Comparison of ENCODE assay signal across 10 mouse cellular contexts in the genomic region with DNA sequence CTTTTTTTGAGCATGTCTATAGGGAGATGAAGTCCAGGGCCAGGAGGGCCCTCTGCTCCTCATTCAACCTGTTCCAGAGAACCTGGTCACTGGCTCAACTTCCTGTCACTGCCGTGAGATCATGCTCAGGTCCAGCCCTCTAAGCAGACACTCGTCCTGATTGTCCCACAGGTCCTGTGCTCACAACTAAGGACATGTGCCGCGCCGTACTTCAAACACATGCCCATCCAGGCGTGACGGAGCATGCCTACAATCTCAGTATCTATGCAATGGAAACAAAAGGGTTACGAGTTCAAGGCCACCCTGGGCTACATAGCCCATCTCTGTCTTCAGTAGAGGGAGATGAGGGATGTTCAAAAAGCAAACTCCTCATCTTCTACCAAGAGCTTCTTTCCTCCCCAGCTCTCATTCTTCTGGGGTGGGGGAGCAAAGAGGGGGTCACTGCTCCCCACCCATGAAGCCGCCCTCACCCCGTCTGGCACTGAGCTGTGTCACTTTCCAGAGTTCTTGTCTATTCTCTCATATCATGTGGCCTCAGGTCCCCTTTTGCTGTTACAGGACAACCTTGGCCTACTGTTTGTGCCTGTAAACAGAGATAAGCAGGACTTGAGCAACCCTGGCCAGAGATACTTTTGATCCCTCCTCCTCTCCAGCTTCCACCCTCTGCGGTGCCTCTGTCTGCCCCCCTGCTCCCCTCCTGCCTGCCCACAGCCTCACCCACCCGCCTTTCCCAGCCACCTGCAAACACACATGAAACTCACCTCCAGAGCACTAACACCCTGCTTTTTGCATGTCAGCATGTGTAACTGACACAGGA.
DNase-seq lines count a peak whose midpoint lies in the region; ATAC-seq lines count a peak whose summit lies in the region.
"Had no signal": no experiment of that assay in that cellular context is flagged by ENCODE, and none has a peak within 500 bp of the region (broad histone marks: within the 10 kb centered on the region; RNA-seq: fewer than 3 reads in every experiment).

No protein-coding gene starts in this region.

- peak overlapping the region; percentile 45 for H3K27ac ChIP-seq in heart, embryonic 12.5 days (ENCODE audit: poor library complexity, severe bottlenecking)
- H3K27ac ChIP-seq in liver, embryonic 15.5 days (replicated peaks), result peak overlapping the region; percentile 93
- H3K27ac ChIP-seq: forebrain, embryonic 13.5 days; midbrain, embryonic 15.5 days had no signal

- no peaks in the 10 kb centered on the region for H3K9me3 ChIP-seq in heart, embryonic 12.5 days (replicated peaks)
- H3K9me3 ChIP-seq in liver, embryonic 15.5 days (replicated peaks), result no peaks in the 10 kb centered on the region
- H3K9me3 ChIP-seq: forebrain, embryonic 13.5 days; midbrain, embryonic 15.5 days had no signal

- H3K4me1 ChIP-seq in heart, embryonic 12.5 days (replicated peaks), result peaks cover 39% of the 10 kb centered on the region
- H3K4me1 ChIP-seq in liver, embryonic 15.5 days (replicated peaks), result peaks cover 64% of the 10 kb centered on the region
- H3K4me1 ChIP-seq: forebrain, embryonic 13.5 days; midbrain, embryonic 15.5 days had no signal

- no peak overlapping the region for H3K4me3 ChIP-seq in heart, embryonic 12.5 days
- H3K4me3 ChIP-seq in liver, embryonic 15.5 days (replicated peaks), result peak overlapping the region; percentile 29
- H3K4me3 ChIP-seq: forebrain, embryonic 13.5 days; midbrain, embryonic 15.5 days had no signal

- H3K36me3 ChIP-seq in heart, embryonic 12.5 days, result no peaks in the 10 kb centered on the region
- no peaks in the 10 kb centered on the region for H3K36me3 ChIP-seq in liver, embryonic 15.5 days (replicated peaks)
- H3K36me3 ChIP-seq: midbrain, embryonic 15.5 days had no signal

- H3K4me2 ChIP-seq in heart, embryonic 12.5 days, result no peak overlapping the region
- H3K4me2 ChIP-seq in liver, embryonic 15.5 days, result peak overlapping the region; percentile 67
- H3K4me2 ChIP-seq: forebrain, embryonic 13.5 days; midbrain, embryonic 15.5 days had no signal

- DNase-seq in ovary, postnatal 36 days (ENCODE audit: low spot score), result peak; percentile 45
- no peak for DNase-seq in ovary, postnatal 10 days (ENCODE audit: low spot score)
- DNase-seq in thymus, postnatal 36 days, result peak; percentile 71 to 84
- no peak for DNase-seq in urinary bladder, postnatal 25 days (ENCODE audit: low spot score)
- DNase-seq in gastrocnemius, adult 18-20 months (ENCODE audit: low spot score), result no peak

- H3K27me3 ChIP-seq in heart, embryonic 12.5 days (replicated peaks), result no peaks in the 10 kb centered on the region
- no peaks in the 10 kb centered on the region for H3K27me3 ChIP-seq in liver, embryonic 15.5 days
- H3K27me3 ChIP-seq: forebrain, embryonic 13.5 days; midbrain, embryonic 15.5 days had no signal

- peak; percentile 92 for ATAC-seq in heart, embryonic 12.5 days (ENCODE audit: insufficient number of reproducible peaks, low FRiP score)
- ATAC-seq in liver, embryonic 15.5 days (ENCODE audit: insufficient read depth), result peak; percentile 99
- no peak for ATAC-seq in frontal cortex, adult (ENCODE audit: low TSS enrichment)
- ATAC-seq: forebrain, embryonic 13.5 days; midbrain, embryonic 15.5 days had no signal

- 61% methylated on average over 12 of the region's 12 CpGs for WGBS in heart, embryonic 12.5 days
- 25% methylated on average over 12 of the region's 12 CpGs for WGBS in liver, embryonic 15.5 days (ENCODE audit: insufficient replicate concordance)

- no peak overlapping the region for H3K9ac ChIP-seq in heart, embryonic 12.5 days
- H3K9ac ChIP-seq in liver, embryonic 15.5 days, result peak overlapping the region; percentile 44
- H3K9ac ChIP-seq: forebrain, embryonic 13.5 days; midbrain, embryonic 15.5 days had no signal

Comparison
In these comparisons a context has a peak if more than half of its experiments do, and no peak if none do; other contexts are left out.
1. DNase-seq: peak in ovary, postnatal 36 days (single experiment) and thymus, postnatal 36 days (2 of 2); none in ovary, postnatal 10 days (single experiment), urinary bladder, postnatal 25 days (single experiment) and gastrocnemius, adult 18-20 months (single experiment).